Mouse (Mus musculus) adrenal gland, postnatal 0 days (tissue): Measurements from ENCODE around the gene Gm11115. TPM values are rescaled to one million over a fixed set of nuclear protein-coding genes. Genes with fewer than 3 reads are reported as not detected.

Source experiments
- polyA plus RNA-seq: library from polyadenylated mRNA; unstranded; fragments of >200 nt; fragmentation: Nextera tagmentation; extraction: Ambion mirVana; gene quantifications from 2 replicates; pipeline ENCODE4 v1.2.1, GENCODE M21; 2015

Gene Gm11115
- polyA plus RNA-seq = not detected in 2 replicates

GRCm38 (mm10) chr5:88153999-88154398 is at the start of gene Gm11115:
Gm11115 (minus strand) TSS chr5:88154099.

GRCm38 (mm10) chr5:88111430-88111829 is 42.5 kb downstream of the Gm11115 start, which contains the start of gene Gm11116:
Gm11116 (minus strand) TSS chr5:88111530.

Other genes starting within 250 kb of the Gm11115 start
- 0.22 TPM in 1 of 2 replicates, not detected in the other for gene Csn3, start 228.5 kb downstream of the Gm11115 start, polyA plus RNA-seq
- gene 2310003L06Rik, start 184.6 kb downstream of the Gm11115 start, polyA plus RNA-seq = not detected in 2 replicates
- gene Gm28434, start 184.6 kb downstream of the Gm11115 start, polyA plus RNA-seq = not detected in 2 replicates
- not detected in 2 replicates for gene Cabs1, start 174.7 kb downstream of the Gm11115 start, polyA plus RNA-seq
- gene Smr3a, start 151.6 kb downstream of the Gm11115 start, polyA plus RNA-seq = not detected in 2 replicates
- gene Smr2, start 67.5 kb downstream of the Gm11115 start, polyA plus RNA-seq = not detected in 2 replicates
- gene Gm11116, start 42.6 kb downstream of the Gm11115 start, polyA plus RNA-seq = not detected in 2 replicates
- gene Gm7714, start 114.8 kb upstream of the Gm11115 start, polyA plus RNA-seq = not detected in 2 replicates
- not detected in 2 replicates for gene Prol1, start 163.2 kb upstream of the Gm11115 start, polyA plus RNA-seq
- not detected in 2 replicates for gene Amtn, start 222.0 kb upstream of the Gm11115 start, polyA plus RNA-seq